Mouse (Mus musculus) heart, postnatal 10 days (tissue): Measurements from ENCODE around the gene Nos3. TPM values are rescaled to one million over a fixed set of nuclear protein-coding genes. Genes with fewer than 3 reads are reported as not detected.
"Not testable (repeated sequence)": the region's sequence is repeated elsewhere in the genome, so short reads cannot be mapped to it uniquely, and the experiment has no call there.

Experiments used
- DNase-seq, 2 experiments: peaks; one replicate each; pipeline ENCODE4 v3.0.0; 2021
- intact Hi-C: fragments of 180-260 bp; cut with DNase I; formaldehyde crosslinking; loops from one replicate; pipeline ENCODE4 v1.15.1; 2025
- total RNA-seq, 2 experiments: library from RNA; stranded (reverse); gene quantifications; 2 replicates each; pipeline ENCODE4 v1.2.3; 2021

The Nos3 gene
- total RNA-seq, 2 experiments from 2014 or later, result 44.0 to 44.4 TPM

- intact Hi-C loops, result loop anchor here (2.0 kb wide), 2 partner anchors 32 to 56 kb away; no protein-coding TSS in a partner anchor
- DNase-seq, result no peak
Measured at GRCm38 (mm10) chr5:24392724-24393123, 28.1 kb downstream of the Nos3 start.

GRCm38 (mm10) chr5:24393392-24393997 lies 28.9 kb downstream of the Nos3 start, which contains the start of gene Abcb8:
Gene Abcb8, plus strand, starts transcription at chr5:24393663.
- intact Hi-C loops, result loop anchor here (2.0 kb wide), 2 partner anchors 33 to 57 kb away; no protein-coding TSS in a partner anchor
- DNase-seq, result peak; percentile 87 to 92

DNA sequence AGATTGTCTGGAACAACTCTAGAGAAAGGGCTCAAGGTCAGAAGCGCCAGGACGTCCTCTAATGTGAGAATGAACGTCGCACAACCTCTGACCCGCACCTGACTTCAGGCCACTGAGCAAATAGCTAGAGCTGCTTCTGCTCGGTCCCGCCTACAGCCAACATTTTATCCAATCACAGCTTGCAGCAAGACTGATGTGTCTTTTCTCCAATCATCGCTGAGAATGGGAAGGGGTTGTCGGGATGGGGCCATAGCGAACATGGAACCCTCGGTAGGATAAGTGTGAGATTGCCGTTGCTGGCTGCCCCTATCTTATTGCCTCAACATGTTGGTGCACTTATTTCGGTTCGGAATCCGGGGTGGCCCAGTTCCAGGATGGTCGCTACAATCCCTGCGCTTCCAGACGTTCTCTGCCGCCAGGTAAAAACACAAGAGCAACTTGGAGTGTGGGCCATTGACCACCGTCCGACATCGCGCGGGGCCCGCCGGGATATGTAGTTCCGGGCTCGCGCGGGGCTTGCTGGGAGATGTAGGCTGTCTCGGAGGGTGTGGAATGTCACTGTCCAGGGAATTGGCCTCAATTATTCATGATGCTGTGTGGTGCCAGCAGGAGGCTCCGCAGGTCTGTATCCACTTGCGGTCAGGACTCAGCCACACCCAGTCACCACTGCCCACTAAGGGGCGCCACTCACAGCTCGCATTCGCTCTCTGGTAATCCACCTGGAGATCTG lies 29.7 kb downstream of the Nos3 start:
- peak; percentile 97 to 99 for DNase-seq
- intact Hi-C loops, result loop anchor here (2.0 kb wide), 1 partner anchor 28 kb away; the partner anchor contains the start of genes Cdk5 and Slc4a2

- intact Hi-C loops, DNase-seq: not testable (repeated sequence)
Measured at GRCm38 (mm10) chr5:24396254-24396653, 31.6 kb downstream of the Nos3 start.

DNA sequence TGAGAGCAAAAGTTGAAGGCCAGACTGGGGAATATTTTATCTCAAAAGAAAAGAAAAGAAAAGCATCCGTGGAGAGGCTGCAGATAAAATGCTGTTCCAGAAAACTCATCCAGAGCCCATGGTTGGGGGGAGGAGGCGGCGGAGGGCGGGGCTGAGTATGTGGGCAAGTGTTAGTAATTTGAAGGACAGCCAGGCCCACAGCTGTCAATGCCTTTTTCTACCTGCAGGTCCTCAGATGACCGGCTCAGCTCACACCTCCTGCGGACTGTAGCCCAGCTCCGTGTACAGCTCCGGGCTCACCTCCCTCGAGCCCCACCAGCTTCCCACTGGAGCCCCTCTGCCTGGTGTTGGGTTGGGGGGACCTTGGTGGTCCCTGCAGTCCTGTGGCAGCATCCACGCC lies 35.1 kb downstream of the Nos3 start:
- intact Hi-C loops, result no loop called here
- no peak for DNase-seq

DNA sequence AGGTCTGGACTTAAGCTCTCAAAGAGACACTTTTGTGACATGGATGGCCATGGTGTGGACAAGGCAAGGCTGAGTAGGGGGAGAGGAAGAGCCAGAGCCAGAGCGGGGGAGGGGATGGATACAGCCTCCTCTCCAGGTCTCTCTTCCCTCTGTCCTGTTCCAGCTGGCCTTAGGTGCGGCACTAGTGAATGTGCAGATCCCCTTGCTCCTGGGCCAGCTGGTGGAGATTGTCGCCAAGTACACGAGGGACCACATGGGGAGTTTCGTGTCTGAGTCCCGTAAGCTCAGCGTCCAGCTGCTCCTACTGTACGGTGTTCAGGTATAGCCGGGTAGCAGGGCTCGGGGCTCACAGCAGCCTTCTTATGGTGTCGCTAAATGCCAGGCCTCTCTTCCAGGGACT lies 35.8 kb downstream of the Nos3 start:
- intact Hi-C loops, result no loop called here
- DNase-seq, result no peak

DNA sequence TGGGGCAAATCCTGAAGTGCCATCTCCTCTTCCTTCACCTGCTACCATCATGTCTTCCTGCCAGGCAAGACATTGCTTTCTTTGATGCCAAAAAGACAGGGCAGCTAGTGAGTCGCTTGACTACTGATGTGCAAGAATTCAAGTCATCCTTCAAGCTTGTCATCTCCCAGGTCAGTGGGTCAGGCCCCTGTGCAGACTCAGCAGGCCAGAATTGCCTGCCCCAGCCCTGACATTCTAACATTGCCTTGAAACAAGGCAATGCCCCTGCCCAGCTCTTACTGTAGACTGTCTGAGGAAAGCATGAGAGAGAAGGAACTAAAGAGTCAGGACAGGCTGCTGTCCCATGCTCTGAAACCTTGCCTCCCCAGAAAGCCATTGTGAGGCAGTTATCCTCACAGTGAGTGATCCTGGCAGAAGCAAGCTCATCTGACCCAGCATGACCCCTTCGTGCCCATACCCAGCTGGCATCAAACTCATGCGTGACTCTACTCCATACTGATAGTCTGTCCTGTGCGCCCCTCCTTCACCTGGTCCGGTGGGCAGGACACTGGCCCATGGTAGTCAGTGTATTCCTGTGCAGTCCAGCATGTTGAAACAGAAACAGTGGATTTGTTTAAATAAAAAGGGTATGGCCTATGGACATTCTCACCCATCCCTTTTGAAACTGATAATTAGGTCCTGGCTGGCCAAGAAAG lies 36.4 kb downstream of the Nos3 start:
- no peak for DNase-seq
- intact Hi-C loops, result no loop called here

- intact Hi-C loops, result no loop called here
- peak; percentile 41 to 50 for DNase-seq
Measured at GRCm38 (mm10) chr5:24401969-24402368, 37.4 kb downstream of the Nos3 start.

GRCm38 (mm10) chr5:24404594-24405360 lies 40.2 kb downstream of the Nos3 start:
- intact Hi-C loops, result no loop called here
- no peak for DNase-seq

GRCm38 (mm10) chr5:24405389-24405876 lies 40.8 kb downstream of the Nos3 start:
- intact Hi-C loops, result no loop called here
- no peak for DNase-seq

DNA sequence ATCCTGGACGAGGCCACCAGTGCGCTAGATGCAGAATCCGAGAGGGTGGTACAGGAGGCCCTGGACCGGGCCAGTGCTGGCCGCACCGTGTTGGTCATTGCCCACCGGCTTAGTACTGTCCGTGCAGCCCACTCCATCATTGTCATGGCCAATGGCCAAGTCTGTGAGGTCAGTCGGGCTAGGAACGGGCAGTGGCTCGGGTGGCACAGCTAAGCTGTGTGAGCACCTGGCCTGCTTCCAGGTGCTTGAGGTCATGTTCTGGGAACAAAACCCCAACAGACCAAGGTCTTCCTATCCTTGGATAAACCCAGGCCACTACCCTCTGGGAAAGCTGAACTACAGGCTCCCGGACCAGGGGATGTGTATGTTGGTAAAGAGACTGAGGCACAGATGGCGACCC lies 44.0 kb downstream of the Nos3 start:
- peak; percentile 51 to 52 for DNase-seq
- intact Hi-C loops, result no loop called here

DNA sequence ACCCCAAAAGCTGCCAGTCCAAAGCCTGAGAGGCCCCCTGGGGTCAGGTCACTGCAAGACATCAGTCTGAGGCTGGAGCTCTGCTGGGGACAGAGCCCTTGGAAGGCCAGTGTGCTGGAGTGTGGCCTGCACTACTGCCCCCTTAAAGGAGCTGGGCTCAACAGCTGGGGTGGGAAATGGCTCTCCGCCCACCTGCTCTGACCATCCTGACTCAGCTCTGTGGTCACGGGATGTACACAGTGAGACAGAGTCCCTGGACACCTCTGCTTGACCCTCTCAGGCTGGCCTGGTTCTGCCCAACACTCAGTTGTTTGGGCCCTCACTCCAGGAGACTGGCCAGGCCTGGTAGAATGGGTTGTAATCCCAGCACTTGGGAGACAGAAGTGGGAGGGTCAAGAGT lies 44.9 kb downstream of the Nos3 start:
- intact Hi-C loops, result no loop called here
- no peak for DNase-seq

- intact Hi-C loops, result no loop called here
- DNase-seq, result no peak
Measured at GRCm38 (mm10) chr5:24412063-24412462, 47.5 kb downstream of the Nos3 start.

DNA sequence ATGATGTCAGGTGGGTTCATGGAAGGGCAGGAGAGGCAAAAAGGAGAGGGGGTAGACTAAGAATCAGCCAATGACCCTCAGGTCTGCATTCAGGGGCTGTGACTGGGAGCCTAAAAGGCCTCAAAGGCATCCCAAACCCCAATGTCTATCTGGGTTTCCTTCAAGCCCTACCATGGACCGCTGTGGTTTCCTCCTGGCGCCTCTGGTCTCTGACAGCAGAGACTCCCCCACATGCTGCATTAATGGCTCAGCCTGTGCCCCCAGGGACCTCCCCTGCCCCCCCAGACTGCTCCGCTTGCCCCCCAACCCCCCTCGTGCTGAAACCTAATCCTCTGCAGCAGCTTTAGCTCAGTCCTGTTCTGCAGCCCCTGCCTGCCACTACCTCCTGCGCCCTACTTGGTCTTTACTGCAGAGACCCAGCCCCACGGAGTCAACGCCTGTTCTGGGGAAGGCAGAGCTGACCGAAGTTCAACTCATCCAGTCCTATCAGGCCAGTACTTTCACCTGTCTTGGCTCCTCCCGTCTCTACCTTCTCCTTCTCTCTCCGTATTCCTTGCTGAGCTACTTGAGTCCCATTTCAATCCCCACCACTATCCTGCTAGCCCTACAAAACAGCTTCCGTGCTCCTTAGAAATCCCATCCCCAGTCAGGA lies 48.6 kb downstream of the Nos3 start, which contains the start of gene Asic3:
Gene Asic3 (plus strand): TSS at position 351 of the 652 bp plus-strand sequence.
- DNase-seq, result no peak
- intact Hi-C loops, result no loop called here

- no peak for DNase-seq
Measured at GRCm38 (mm10) chr5:24413938-24414337, 49.3 kb downstream of the Nos3 start.

DNA sequence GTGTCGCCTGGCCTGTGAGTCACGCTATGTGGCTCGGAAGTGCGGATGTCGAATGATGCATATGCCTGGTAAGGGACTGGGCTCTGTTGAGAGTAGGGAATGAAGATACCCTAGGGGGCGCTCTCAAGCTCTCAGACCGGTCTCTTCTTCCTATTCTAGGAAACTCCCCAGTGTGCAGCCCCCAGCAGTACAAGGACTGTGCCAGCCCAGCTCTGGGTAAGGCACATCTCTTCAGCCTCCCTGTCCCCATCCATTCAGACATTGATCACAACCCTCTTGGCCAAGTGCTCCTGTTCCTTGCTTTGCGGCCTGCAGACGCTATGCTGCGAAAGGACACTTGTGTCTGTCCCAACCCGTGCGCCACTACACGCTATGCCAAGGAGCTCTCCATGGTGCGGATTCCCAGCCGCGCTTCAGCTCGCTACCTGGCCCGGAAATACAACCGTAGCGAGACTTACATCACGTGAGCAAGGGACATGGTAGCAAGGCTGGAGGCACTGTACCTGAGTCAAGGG lies 51.7 kb downstream of the Nos3 start:
- intact Hi-C loops, result loop anchor here (2.0 kb wide), 1 partner anchor 55 kb away; no protein-coding TSS in a partner anchor
- peak; percentile 76 to 84 for DNase-seq

More at GRCm38 (mm10) chr5:24413938-24414337, 49.3 kb downstream of the Nos3 start:
- intact Hi-C loops, result no loop called here

DNA sequence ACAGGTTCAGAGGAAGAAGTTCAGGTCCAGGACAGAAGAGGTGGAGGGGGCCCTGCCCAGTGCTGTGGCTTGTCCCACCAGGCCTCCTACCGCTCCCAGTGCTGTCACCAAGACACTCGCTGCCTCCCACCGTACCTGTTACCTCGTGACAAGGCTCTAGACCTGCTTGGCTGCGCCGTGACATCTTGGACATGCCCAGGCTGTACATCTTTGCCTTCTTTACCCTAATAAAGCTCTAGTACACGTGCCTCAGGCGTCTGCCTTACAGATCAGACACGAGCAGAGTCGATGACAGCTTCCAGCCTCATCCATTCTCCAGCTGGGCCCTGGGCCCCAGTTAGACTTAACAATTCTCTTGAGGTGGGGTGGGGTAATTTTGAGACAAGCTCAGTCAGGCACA lies 53.0 kb downstream of the Nos3 start:
- intact Hi-C loops, result loop anchor here (2.0 kb wide), 1 partner anchor 53 kb away; no protein-coding TSS in a partner anchor
- no peak for DNase-seq

GRCm38 (mm10) chr5:24420381-24420780 lies 55.8 kb downstream of the Nos3 start:
- DNase-seq, result no peak
- intact Hi-C loops, result no loop called here
